In the genomic region with DNA sequence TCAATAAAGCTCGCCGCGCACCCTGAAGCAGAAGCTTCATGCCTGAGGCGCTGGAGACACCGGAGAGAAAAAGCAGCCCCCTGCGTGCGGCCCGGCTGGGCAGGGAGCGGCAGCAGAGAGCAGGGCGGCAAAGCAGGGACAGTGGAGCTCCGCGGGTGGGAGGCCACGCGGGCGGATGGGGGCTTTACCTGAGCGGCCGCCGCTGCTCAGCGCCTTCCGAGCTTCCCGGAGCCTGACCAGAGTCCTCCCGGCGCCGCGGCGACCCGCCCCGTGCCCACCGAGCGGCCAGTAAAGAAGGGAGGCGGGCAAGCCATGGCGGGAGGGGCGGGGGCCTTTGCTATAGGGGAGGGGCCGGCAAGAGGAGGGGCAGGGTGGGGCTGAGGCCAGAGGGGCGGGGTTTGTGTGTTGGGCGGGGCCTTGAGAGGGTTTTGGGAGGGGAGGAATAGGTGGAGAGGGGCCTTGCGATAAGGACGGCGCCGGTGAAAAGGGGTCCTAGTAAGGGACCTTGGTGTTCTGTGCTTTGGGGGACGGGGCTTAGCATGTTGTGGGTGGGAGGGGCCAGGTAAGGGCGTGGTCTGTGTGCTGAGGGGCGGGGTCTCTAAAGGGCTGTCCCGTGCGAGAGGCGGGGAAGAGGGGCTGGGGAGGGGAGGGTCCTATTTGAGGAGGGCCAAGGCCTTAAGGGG, we compare ENCODE assay signal across 8 mouse cellular contexts. TPM values are rescaled to one million over a fixed set of nuclear protein-coding genes. Genes with fewer than 3 reads are reported as not detected.
DNase-seq lines count a peak whose midpoint lies in the region; ATAC-seq lines count a peak whose summit lies in the region.

A gene (minus strand): TSS at position 326 of the 683 bp plus-strand sequence.

- peak within 1 kb of the TSS; percentile 73 for H3K4me3 ChIP-seq in forebrain, embryonic 15.5 days
- H3K4me3 ChIP-seq in hindbrain, embryonic 15.5 days = peak within 1 kb of the TSS; percentile 59

- no peaks in the 10 kb centered on the region for H3K27me3 ChIP-seq in forebrain, embryonic 15.5 days
- no peaks in the 10 kb centered on the region for H3K27me3 ChIP-seq in hindbrain, embryonic 15.5 days

- peak; percentile 83 for DNase-seq in R1 (ENCODE audit: low read depth, low spot score)
- DNase-seq in cerebellum, adult 11-12 months = peak; percentile 32
- DNase-seq in left cerebral cortex, postnatal 10 days (ENCODE audit: extremely low spot score in 1 of 2, low spot score in 2 of 2) = peak; percentile 49 to 77
- peak; percentile 68 to 75 for DNase-seq in lung, postnatal 4 days
- DNase-seq in right cerebral cortex, adult 2 months (ENCODE audit: low spot score in 2 of 2) = peak; percentile 50 to 55
- peak; percentile 36 to 38 for DNase-seq in urinary bladder, postnatal 36 days (ENCODE audit: low spot score in 2 of 2)

- H3K4me2 ChIP-seq in forebrain, embryonic 15.5 days (replicated peaks) = peak within 1 kb of the TSS; percentile 88
- peak within 1 kb of the TSS; percentile 68 for H3K4me2 ChIP-seq in hindbrain, embryonic 15.5 days

- peak; percentile 79 for ATAC-seq in forebrain, embryonic 15.5 days (replicated peaks)
- ATAC-seq in hindbrain, embryonic 15.5 days (ENCODE audit: low FRiP score, low read depth) = peak; percentile 84

- WGBS in forebrain, embryonic 15.5 days = 1% methylated on average over 43 of the region's 46 CpGs
- under 1% methylated on average over 45 of the region's 46 CpGs for WGBS in hindbrain, embryonic 15.5 days

- intact Hi-C loops in left cerebral cortex, postnatal 10 days (cut with DNase I) = no loop called here

- no peaks in the 10 kb centered on the region for H3K36me3 ChIP-seq in forebrain, embryonic 15.5 days
- H3K36me3 ChIP-seq in hindbrain, embryonic 15.5 days = no peaks in the 10 kb centered on the region

- peak within 1 kb of the TSS; percentile 43 for H3K27ac ChIP-seq in forebrain, embryonic 15.5 days (replicated peaks)
- H3K27ac ChIP-seq in hindbrain, embryonic 15.5 days (replicated peaks) = peak within 1 kb of the TSS; percentile 75

- peaks cover 21% of the 10 kb centered on the region for H3K4me1 ChIP-seq in forebrain, embryonic 15.5 days
- peaks cover 31% of the 10 kb centered on the region for H3K4me1 ChIP-seq in hindbrain, embryonic 15.5 days (replicated peaks)

- H3K9ac ChIP-seq in forebrain, embryonic 15.5 days (replicated peaks) = peak within 1 kb of the TSS; percentile 68
- peak within 1 kb of the TSS; percentile 63 for H3K9ac ChIP-seq in hindbrain, embryonic 15.5 days

- no peaks in the 10 kb centered on the region for H3K9me3 ChIP-seq in forebrain, embryonic 15.5 days
- no peaks in the 10 kb centered on the region for H3K9me3 ChIP-seq in hindbrain, embryonic 15.5 days

RNA-seq across cellular contexts. Expression of the gene that starts here (rescaled TPM):
- polyA plus RNA-seq in forebrain, embryonic 15.5 days (2015; fragmentation: Nextera tagmentation; extraction: Ambion mirVana) = 11.1 and 11.3 TPM in 2 replicates
- polyA plus RNA-seq in hindbrain, embryonic 15.5 days (2015; fragmentation: Nextera tagmentation; extraction: Ambion mirVana) = 21.4 and 23.9 TPM in 2 replicates
- 10 to 100 TPM; 31.7 to 33.5 TPM for total RNA-seq in left cerebral cortex, postnatal 10 days (2021)

Comparison
In these comparisons a context has a peak if more than half of its experiments do, and no peak if none do; other contexts are left out.
1. Peak in every context shown above with its lines: DNase-seq, ATAC-seq, H3K4me3 ChIP-seq and H3K27ac ChIP-seq.
2. DNase-seq: peak in every context shown above with its lines; median percentile 83 in R1; 72 in lung, postnatal 4 days; 63 in left cerebral cortex, postnatal 10 days; 52 in right cerebral cortex, adult 2 months; 37 in urinary bladder, postnatal 36 days; 32 in cerebellum, adult 11-12 months.